Mouse (Mus musculus) midbrain, embryonic 13.5 days (tissue): ENCODE measurements around the gene Vmn1r180. TPM values are rescaled to one million over a fixed set of nuclear protein-coding genes. Genes with fewer than 3 reads are reported as not detected.
"Not testable (repeated sequence)": the region's sequence is repeated elsewhere in the genome, so short reads cannot be mapped to it uniquely, and the experiment has no call there.

ENCODE experiments used
- ATAC-seq: fragments of 200-750 bp; cut with Nextera tagmentation; 2 replicates; pipeline ENCODE4 v1.8.0; 2017; ENCODE audit warnings: mild to moderate bottlenecking, moderate TSS enrichment, moderate library complexity
- H3K27ac ChIP-seq: fragments of 300-500 bp; sonication (generic); 2 replicates; pipeline ENCODE4 v1.5.1; 2015; ENCODE audit warnings: inconsistent platforms, mild to moderate bottlenecking, moderate library complexity
- H3K27me3 ChIP-seq: fragments of 300-500 bp; sonication (generic); 2 replicates; pipeline ENCODE4 v1.6.1; 2015; ENCODE audit warnings: mild to moderate bottlenecking, inconsistent platforms
- H3K36me3 ChIP-seq: fragments of 300-500 bp; sonication (generic); 2 replicates; pipeline ENCODE4 v1.6.1; 2015; ENCODE audit warnings: mild to moderate bottlenecking, inconsistent platforms
- H3K4me1 ChIP-seq: fragments of 300-500 bp; sonication (generic); replicated peaks from 2 replicates; pipeline ENCODE4 v1.6.1; 2015; ENCODE audit warnings: inconsistent platforms
- H3K4me2 ChIP-seq: fragments of 300-500 bp; sonication (generic); replicated peaks from 2 replicates; pipeline ENCODE4 v1.6.1; 2015; ENCODE audit warnings: moderate library complexity, mild to moderate bottlenecking, inconsistent platforms
- H3K4me3 ChIP-seq: fragments of 300-500 bp; sonication (generic); replicated peaks from 2 replicates; pipeline ENCODE4 v1.5.1; 2015; ENCODE audit warnings: mild to moderate bottlenecking, inconsistent platforms
- H3K9ac ChIP-seq: fragments of 300-500 bp; sonication (generic); replicated peaks from 2 replicates; pipeline ENCODE4 v1.6.1; 2015; ENCODE audit warnings: mild to moderate bottlenecking, inconsistent platforms
- H3K9me3 ChIP-seq: fragments of 300-500 bp; sonication (generic); 2 replicates; pipeline ENCODE4 v1.6.1; 2016; ENCODE audit warnings: mild to moderate bottlenecking, inconsistent platforms
- whole genome bisulfite sequencing: fragments of 180-500 bp; shearing (Covaris S2); methylation state at CpG from one replicate; pipeline ENCODE4 v1.1.7; 2015; 5-methylcytosine and 5-hydroxymethylcytosine counted together
- polyA plus RNA-seq: library from polyadenylated mRNA; unstranded; fragments of >200 nt; fragmentation: Nextera tagmentation; extraction: Ambion mirVana; gene quantifications from 2 replicates; pipeline ENCODE4 v1.2.1, GENCODE M21; 2015

Vmn1r180 gene
- not detected in 2 replicates for polyA plus RNA-seq

GRCm38 (mm10) chr7:23950332-23950731, at the start of gene Vmn1r180:
Vmn1r180 (plus strand) TSS chr7:23950632.
- no peak within 1 kb of the TSS for H3K9ac ChIP-seq
- H3K4me2 ChIP-seq = no peak within 1 kb of the TSS
- no peaks in the 10 kb centered on the region for H3K36me3 ChIP-seq
- no peak within 1 kb of the TSS for H3K27ac ChIP-seq
- no peaks in the 10 kb centered on the region for H3K4me1 ChIP-seq
- no peak for ATAC-seq
- no peak within 1 kb of the TSS for H3K4me3 ChIP-seq
- H3K9me3 ChIP-seq = peaks cover 20% of the 10 kb centered on the region
- no peaks in the 10 kb centered on the region for H3K27me3 ChIP-seq

GRCm38 (mm10) chr7:23926678-23927077, 23.8 kb upstream of the Vmn1r180 start, which contains the start of gene Vmn1r179:
Vmn1r179 (plus strand) TSS chr7:23926978.
- H3K27ac ChIP-seq = no peak within 1 kb of the TSS
- no peaks in the 10 kb centered on the region for H3K36me3 ChIP-seq
- 51% methylated on average over 2 of the region's 2 CpGs for WGBS
- no peak within 1 kb of the TSS for H3K4me3 ChIP-seq
- H3K4me1 ChIP-seq = no peaks in the 10 kb centered on the region
- H3K9me3 ChIP-seq = peaks cover 17% of the 10 kb centered on the region
- no peak within 1 kb of the TSS for H3K4me2 ChIP-seq
- no peak within 1 kb of the TSS for H3K9ac ChIP-seq
- no peak for ATAC-seq
- no peaks in the 10 kb centered on the region for H3K27me3 ChIP-seq

- H3K9me3 ChIP-seq = peaks cover 54% of the 10 kb centered on the region
- not testable (repeated sequence) for H3K4me3 ChIP-seq, H3K36me3 ChIP-seq, H3K4me1 ChIP-seq, ATAC-seq, H3K4me2 ChIP-seq, H3K9ac ChIP-seq, H3K27me3 ChIP-seq, H3K27ac ChIP-seq
- 56% methylated on average over 3 of the region's 3 CpGs for WGBS
These were observed 17.6 kb downstream of the Vmn1r180 start for GRCm38 (mm10) chr7:23968044-23968443.

GRCm38 (mm10) chr7:23974315-23974714, 23.9 kb downstream of the Vmn1r180 start, which contains the start of gene Vmn1r181:
Vmn1r181 (plus strand) TSS chr7:23974615.
- H3K4me1 ChIP-seq, H3K27ac ChIP-seq, H3K4me3 ChIP-seq, H3K36me3 ChIP-seq, ATAC-seq, H3K4me2 ChIP-seq, H3K27me3 ChIP-seq, H3K9ac ChIP-seq: not testable (repeated sequence)
- H3K9me3 ChIP-seq = peaks cover 36% of the 10 kb centered on the region
- WGBS = 82% methylated on average over 9 of the region's 9 CpGs

DNA sequence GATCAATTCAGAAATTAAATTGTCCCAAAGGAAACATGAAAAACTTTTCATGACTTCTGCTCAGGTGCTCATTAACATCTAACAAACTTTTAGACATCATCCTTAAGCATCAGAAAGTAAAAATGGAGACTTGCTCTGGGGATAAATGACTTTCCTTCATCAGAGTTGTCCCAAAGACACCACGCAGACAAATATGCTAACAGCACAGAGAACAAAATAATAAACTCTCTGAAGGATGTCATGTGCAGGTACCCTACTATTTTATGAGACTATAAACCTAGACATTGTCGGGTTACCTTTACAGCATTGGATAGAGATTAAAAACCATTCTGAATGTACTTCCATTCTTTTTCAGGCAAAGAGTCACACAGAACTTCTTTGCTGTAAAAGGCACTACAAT, 51.0 kb downstream of the Vmn1r180 start, which contains the start of gene V1rd19:
Gene V1rd19 (plus strand): TSS at position 301 of the 400 bp plus-strand sequence.
- Histone ChIP-seq H3K4me1 (no peaks in the 10 kb centered on the region), H3K27ac (no peak within 1 kb of the TSS), H3K4me2 (no peak within 1 kb of the TSS), H3K9ac (no peak within 1 kb of the TSS), H3K36me3 (no peaks in the 10 kb centered on the region), H3K27me3 (no peaks in the 10 kb centered on the region), H3K4me3 (no peak within 1 kb of the TSS), H3K9me3 (peaks cover 23% of the 10 kb centered on the region)
- no peak for ATAC-seq
- 75% methylated on average over 2 of the region's 2 CpGs for WGBS

Other genes starting within 250 kb of the Vmn1r180 start
- not detected in 2 replicates for gene Vmn1r173, start 249.9 kb upstream of the Vmn1r180 start, polyA plus RNA-seq
- not detected in 2 replicates for gene Vmn1r174, start 198.4 kb upstream of the Vmn1r180 start, polyA plus RNA-seq
- gene Vmn1r175, start 140.0 kb upstream of the Vmn1r180 start, polyA plus RNA-seq = not detected in 2 replicates
- not detected in 2 replicates for gene Vmn1r176, start 113.3 kb upstream of the Vmn1r180 start, polyA plus RNA-seq
- not detected in 2 replicates for gene Vmn1r177, start 84.2 kb upstream of the Vmn1r180 start, polyA plus RNA-seq
- gene Vmn1r178, start 58.6 kb upstream of the Vmn1r180 start, polyA plus RNA-seq = not detected in 2 replicates
- not detected in 2 replicates for gene Vmn1r179, start 23.7 kb upstream of the Vmn1r180 start, polyA plus RNA-seq
- gene Vmn1r181, start 24.0 kb downstream of the Vmn1r180 start, polyA plus RNA-seq = not detected in 2 replicates
- gene V1rd19, start 51.1 kb downstream of the Vmn1r180 start, polyA plus RNA-seq = not detected in 2 replicates
- gene Vmn1r183, start 102.6 kb downstream of the Vmn1r180 start, polyA plus RNA-seq = not detected in 2 replicates
- 33.6 and 35.2 TPM in 2 replicates for gene Zfp180, start 131.3 kb downstream of the Vmn1r180 start, polyA plus RNA-seq
- 9.7 and 11.3 TPM in 2 replicates for gene Zfp112, start 161.7 kb downstream of the Vmn1r180 start, polyA plus RNA-seq
- gene Zfp235, start 183.5 kb downstream of the Vmn1r180 start, polyA plus RNA-seq = 20.6 and 21.4 TPM in 2 replicates
- gene Zfp114, start 224.4 kb downstream of the Vmn1r180 start, polyA plus RNA-seq = 4.8 and 5.2 TPM in 2 replicates